Mouse (Mus musculus) myocyte (in vitro differentiated cells): Measurements from ENCODE around the gene Kif6. TPM values are rescaled to one million over a fixed set of nuclear protein-coding genes. Genes with fewer than 3 reads are reported as not detected.

Experiments used
- H3K27me3 ChIP-seq: one replicate; pipeline ENCODE4 v1.6.1; 2011; ENCODE audit not compliant: control insufficient read depth, insufficient read depth, insufficient read length
- H3K36me3 ChIP-seq: one replicate; pipeline ENCODE4 v1.6.1; 2011; ENCODE audit not compliant: control insufficient read depth, insufficient read depth
- H3K4me2 ChIP-seq: one replicate; pipeline ENCODE4 v1.6.1; 2011; ENCODE audit warnings: low read depth, control low read depth
- H3K4me3 ChIP-seq: one replicate; pipeline ENCODE4 v1.5.1; 2011; ENCODE audit warnings: mild to moderate bottlenecking, control low read depth, moderate library complexity
- H3K79me2 ChIP-seq: one replicate; pipeline ENCODE4 v1.6.1; 2011; ENCODE audit not compliant: control insufficient read depth, insufficient read depth
- H3ac ChIP-seq: one replicate; pipeline ENCODE4 v1.6.1; 2011; ENCODE audit not compliant: control insufficient read depth, insufficient read length
- CEBPB ChIP-seq: IDR thresholded peaks from 2 replicates; pipeline ENCODE4 v1.6.1; 2011; ENCODE audit warnings: mild to moderate bottlenecking, moderate library complexity; ENCODE audit not compliant: poor library complexity, insufficient read depth, severe bottlenecking
- E2F4 ChIP-seq: IDR thresholded peaks from one replicate; pipeline ENCODE4 v1.6.1; 2011; ENCODE audit warnings: mild to moderate bottlenecking, control low read depth, moderate library complexity; ENCODE audit not compliant: insufficient read depth
- MAX ChIP-seq: IDR thresholded peaks from one replicate; pipeline ENCODE4 v1.6.1; 2011; ENCODE audit warnings: low read depth, mild to moderate bottlenecking, control low read depth
- MYOD1 ChIP-seq, 3 experiments: IDR thresholded peaks; one replicate each; pipeline ENCODE4 v1.6.1; 2011; ENCODE audit warnings: control low read depth in 2 of 3, low read depth in 2 of 3, mild to moderate bottlenecking in 2 of 3, moderate library complexity in 1 of 3; ENCODE audit not compliant: insufficient read length in 2 of 3, control insufficient read depth in 1 of 3
- MYOG ChIP-seq, 3 experiments: IDR thresholded peaks; one replicate each; pipeline ENCODE4 v1.6.1; 2011; ENCODE audit warnings: control low read depth in 2 of 3, low read depth in 2 of 3, mild to moderate bottlenecking in 2 of 3; ENCODE audit not compliant: insufficient read length in 2 of 3, control insufficient read depth in 1 of 3, insufficient read depth in 1 of 3
- POLR2A ChIP-seq: IDR thresholded peaks from one replicate; pipeline ENCODE4 v1.6.1; 2011; ENCODE audit warnings: low read depth, mild to moderate bottlenecking, control low read depth, moderate library complexity; ENCODE audit not compliant: insufficient read length
- POLR2AphosphoS2 ChIP-seq: IDR thresholded peaks from one replicate; pipeline ENCODE4 v1.6.1; 2011; ENCODE audit warnings: low read depth, control low read depth; ENCODE audit not compliant: insufficient read length
- REST ChIP-seq: IDR thresholded peaks from one replicate; pipeline ENCODE4 v1.6.1; 2011; ENCODE audit warnings: mild to moderate bottlenecking, control low read depth, moderate library complexity; ENCODE audit not compliant: insufficient read depth, insufficient read length
- SRF ChIP-seq: IDR thresholded peaks from one replicate; pipeline ENCODE4 v1.6.1; 2011; ENCODE audit warnings: low read depth; ENCODE audit not compliant: control insufficient read depth, insufficient read length
- TCF12 ChIP-seq: IDR thresholded peaks from one replicate; pipeline ENCODE4 v1.6.1; 2011; ENCODE audit warnings: mild to moderate bottlenecking, control low read depth; ENCODE audit not compliant: poor library complexity, insufficient read depth, severe bottlenecking
- TCF3 ChIP-seq: IDR thresholded peaks from one replicate; pipeline ENCODE4 v1.6.1; 2011; ENCODE audit warnings: low read depth, control low read depth; ENCODE audit not compliant: insufficient read length
- USF1 ChIP-seq: IDR thresholded peaks from one replicate; pipeline ENCODE4 v1.6.1; 2011; ENCODE audit warnings: low read depth, mild to moderate bottlenecking, control low read depth, moderate library complexity
- polyA plus RNA-seq: library from polyadenylated mRNA; unstranded; fragments of >200 nt; fragmentation: generic; extraction: Trizol; gene quantifications from one replicate; pipeline ENCODE4 v1.2.1, GENCODE M21; 2012; ENCODE audit warnings: missing spikeins

Kif6 gene
- polyA plus RNA-seq, 1 experiment: 0.07 TPM

GRCm38 (mm10) chr17:49898849-49899331 lies 284.0 kb downstream of the Kif6 start:
- no peak overlapping the region for H3K4me2 ChIP-seq

DNA sequence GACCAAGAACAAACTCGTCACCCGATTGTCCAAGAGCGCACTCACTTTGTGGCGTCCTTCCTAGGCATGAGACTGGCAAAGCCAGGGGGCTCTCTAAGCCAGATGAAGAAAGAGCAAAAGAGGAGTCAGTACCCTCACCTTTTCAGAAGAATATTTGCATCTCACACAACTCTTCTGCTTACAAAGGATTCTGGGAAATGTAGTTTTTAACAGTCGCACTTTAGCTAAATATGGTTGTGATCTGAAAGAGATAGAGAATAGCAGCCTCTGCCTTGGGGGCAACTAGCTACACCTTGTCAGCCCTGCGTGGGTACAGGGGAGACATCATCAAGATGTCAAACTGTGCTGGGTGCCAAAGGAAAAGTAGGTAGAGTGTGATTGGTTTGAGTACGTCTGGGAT lies 287.7 kb downstream of the Kif6 start:
- H3ac ChIP-seq: no peak overlapping the region
- H3K4me3 ChIP-seq: no peak overlapping the region
- no peak for TF ChIP-seq MYOG (IDR thresholded peaks at IDR 0.05; ENCODE audit: control insufficient read depth in 1 of 3, insufficient read depth in 1 of 3, insufficient read length in 2 of 3, low read depth in 2 of 3)
- no peak for TF ChIP-seq POLR2A
- peaks cover 7% of the 10 kb centered on the region for H3K27me3 ChIP-seq
- no peaks in the 10 kb centered on the region for H3K36me3 ChIP-seq
- H3K4me2 ChIP-seq: no peak overlapping the region
- no peaks in the 10 kb centered on the region for H3K79me2 ChIP-seq

More at GRCm38 (mm10) chr17:49898849-49899331, 284.0 kb downstream of the Kif6 start:
- TF ChIP-seq MYOD1 (IDR thresholded peaks at IDR 0.05; ENCODE audit: control insufficient read depth in 1 of 3, insufficient read length in 2 of 3, low read depth in 2 of 3) (no peak), SRF (no peak), CEBPB (no peak), E2F4 (no peak), TCF12 (no peak), MAX (no peak), MYOG (IDR thresholded peaks at IDR 0.05; ENCODE audit: control insufficient read depth in 1 of 3, insufficient read depth in 1 of 3, insufficient read length in 2 of 3, low read depth in 2 of 3) (no peak), REST (no peak), TCF3 (no peak), USF1 (no peak), POLR2AphosphoS2 (no peak), POLR2A (no peak)
- no peak overlapping the region for H3K4me3 ChIP-seq
- no peaks in the 10 kb centered on the region for H3K79me2 ChIP-seq
- no peak overlapping the region for H3ac ChIP-seq
- H3K27me3 ChIP-seq: peaks cover 7% of the 10 kb centered on the region
- H3K36me3 ChIP-seq: no peaks in the 10 kb centered on the region

GRCm38 (mm10) chr17:49923429-49923828 lies 308.5 kb downstream of the Kif6 start:
- Histone ChIP-seq H3ac (no peak overlapping the region), H3K36me3 (no peaks in the 10 kb centered on the region), H3K79me2 (no peaks in the 10 kb centered on the region), H3K4me2 (no peak overlapping the region), H3K4me3 (no peak overlapping the region), H3K27me3 (no peaks in the 10 kb centered on the region)
- no peak for TF ChIP-seq CEBPB
- TF ChIP-seq TCF12: no peak
- TF ChIP-seq TCF3: no peak
- no peak for TF ChIP-seq USF1
- no peak for TF ChIP-seq REST
- TF ChIP-seq POLR2A: no peak
- TF ChIP-seq E2F4: no peak
- no peak for TF ChIP-seq MAX
- TF ChIP-seq MYOD1 (IDR thresholded peaks at IDR 0.05; ENCODE audit: control insufficient read depth in 1 of 3, insufficient read length in 2 of 3, low read depth in 2 of 3): no peak
- no peak for TF ChIP-seq SRF
- no peak for TF ChIP-seq MYOG (IDR thresholded peaks at IDR 0.05; ENCODE audit: control insufficient read depth in 1 of 3, insufficient read depth in 1 of 3, insufficient read length in 2 of 3, low read depth in 2 of 3)
- TF ChIP-seq POLR2AphosphoS2: no peak

GRCm38 (mm10) chr17:49927611-49928010 lies 312.7 kb downstream of the Kif6 start:
- TF ChIP-seq MAX (no peak), TCF3 (no peak), POLR2AphosphoS2 (no peak), CEBPB (no peak), MYOD1 (IDR thresholded peaks at IDR 0.05; ENCODE audit: control insufficient read depth in 1 of 3, insufficient read length in 2 of 3, low read depth in 2 of 3) (no peak)
- no peak overlapping the region for H3K4me3 ChIP-seq
- no peaks in the 10 kb centered on the region for H3K79me2 ChIP-seq
- H3ac ChIP-seq: no peak overlapping the region
- no peak overlapping the region for H3K4me2 ChIP-seq
- H3K36me3 ChIP-seq: no peaks in the 10 kb centered on the region
- no peaks in the 10 kb centered on the region for H3K27me3 ChIP-seq

DNA sequence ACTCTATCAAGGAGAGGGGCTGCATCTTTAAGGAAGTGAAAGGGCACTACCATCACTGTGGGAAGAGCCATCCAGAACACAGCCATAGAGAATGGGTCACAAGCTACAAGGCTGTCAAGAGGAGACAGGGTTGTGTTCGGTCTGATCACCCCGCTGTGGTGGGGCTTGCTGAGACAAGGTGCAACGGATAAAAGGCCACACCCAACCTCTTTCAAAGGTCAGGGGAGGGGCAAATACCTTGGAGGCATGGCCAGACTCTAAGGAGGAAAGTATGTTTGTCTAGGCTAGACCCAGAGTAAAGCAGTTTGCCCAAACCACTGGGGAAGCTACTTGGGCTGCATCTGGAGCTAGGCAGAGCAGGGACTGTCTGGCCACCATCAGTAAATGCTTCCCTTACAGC lies 318.9 kb downstream of the Kif6 start:
- no peak for TF ChIP-seq E2F4
- no peaks in the 10 kb centered on the region for H3K27me3 ChIP-seq
- H3K79me2 ChIP-seq: no peaks in the 10 kb centered on the region
- H3K4me2 ChIP-seq: no peak overlapping the region
- no peak overlapping the region for H3ac ChIP-seq
- no peak overlapping the region for H3K4me3 ChIP-seq
- H3K36me3 ChIP-seq: no peaks in the 10 kb centered on the region
